Mouse (Mus musculus) cerebellum, adult 2 months (tissue): Measurements from ENCODE around the gene Ehd4. TPM values are rescaled to one million over a fixed set of nuclear protein-coding genes. Genes with fewer than 3 reads are reported as not detected.

Experiments used
- DNase-seq, 2 experiments: peaks; one replicate each; pipeline ENCODE4 v3.0.0; 2021
- H3K27ac ChIP-seq: fragments of 200-500 bp; 2 replicates; pipeline ENCODE4 v1.5.1; 2012; ENCODE audit warnings: low read length, control low read depth, inconsistent platforms; ENCODE audit not compliant: insufficient read depth
- H3K27me3 ChIP-seq: fragments of 200-500 bp; 2 replicates; pipeline ENCODE4 v1.6.1; 2012; ENCODE audit warnings: inconsistent platforms, mild to moderate bottlenecking, low read length, moderate library complexity; ENCODE audit not compliant: control insufficient read depth, insufficient read depth
- H3K4me1 ChIP-seq: fragments of 200-500 bp; 2 replicates; pipeline ENCODE4 v1.6.1; 2011; ENCODE audit warnings: low read length; ENCODE audit not compliant: control insufficient read depth, insufficient read depth
- H3K4me3 ChIP-seq: fragments of 200-500 bp; replicated peaks from 2 replicates; pipeline ENCODE3; 2011; ENCODE audit warnings: mild to moderate bottlenecking, low read depth, low read length, control low read depth; ENCODE audit not compliant: insufficient read depth
- CTCF ChIP-seq: fragments of 200-500 bp; IDR thresholded peaks from 2 replicates; pipeline ENCODE4 v1.5.1; 2011; ENCODE audit warnings: low read depth, mild to moderate bottlenecking, control low read depth, low read length, moderate library complexity, borderline replicate concordance; ENCODE audit not compliant: insufficient read depth
- POLR2A ChIP-seq: fragments of 200-500 bp; IDR thresholded peaks from 2 replicates; pipeline ENCODE4 v1.6.1; 2011; ENCODE audit warnings: low read length, control low read depth, borderline replicate concordance; ENCODE audit not compliant: insufficient read depth
- WGBS: fragments of 180-500 bp; shearing (Covaris S2); methylation state at CpG from one replicate; pipeline ENCODE4 v1.1.7; 2018; 5-methylcytosine and 5-hydroxymethylcytosine counted together
- polyA plus RNA-seq: library from polyadenylated mRNA; depleted of rRNA; stranded (reverse); fragments of >200 nt; gene quantifications from 2 replicates; pipeline ENCODE4 v1.2.3, GENCODE M21; 2012

Ehd4 gene
- polyA plus RNA-seq, 1 experiment = 14.3 TPM

DNA sequence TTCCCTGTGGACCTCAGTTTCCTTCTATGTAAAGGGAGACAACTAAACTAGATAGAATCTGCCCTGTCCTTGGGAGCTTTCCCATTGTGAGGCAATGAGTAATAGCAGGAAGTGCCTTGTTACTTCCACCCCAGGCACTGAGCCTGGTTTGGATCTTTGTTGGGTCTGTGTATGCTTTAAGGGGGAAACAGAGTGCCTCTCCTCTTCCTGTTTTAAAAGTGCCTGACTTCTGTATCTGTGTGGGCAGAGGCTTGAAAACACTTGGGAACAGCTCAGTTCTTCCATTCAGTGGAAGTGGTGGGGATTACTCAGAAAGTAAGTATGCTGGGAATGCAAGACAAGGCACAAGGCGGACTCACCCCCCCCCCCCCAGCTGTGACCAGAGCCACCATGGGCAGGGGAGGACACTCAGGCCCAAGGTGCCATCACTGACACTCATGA, 25.8 kb downstream of the Ehd4 start:
- no peak overlapping the region for H3K27ac ChIP-seq
- no peak for DNase-seq
- TF ChIP-seq CTCF (no peak), POLR2A (no peak)
- no peaks in the 10 kb centered on the region for H3K27me3 ChIP-seq
- 86% methylated on average over 1 of the region's 1 CpGs for WGBS
- no peak overlapping the region for H3K4me3 ChIP-seq
- H3K4me1 ChIP-seq = peaks cover 18% of the 10 kb centered on the region

DNA sequence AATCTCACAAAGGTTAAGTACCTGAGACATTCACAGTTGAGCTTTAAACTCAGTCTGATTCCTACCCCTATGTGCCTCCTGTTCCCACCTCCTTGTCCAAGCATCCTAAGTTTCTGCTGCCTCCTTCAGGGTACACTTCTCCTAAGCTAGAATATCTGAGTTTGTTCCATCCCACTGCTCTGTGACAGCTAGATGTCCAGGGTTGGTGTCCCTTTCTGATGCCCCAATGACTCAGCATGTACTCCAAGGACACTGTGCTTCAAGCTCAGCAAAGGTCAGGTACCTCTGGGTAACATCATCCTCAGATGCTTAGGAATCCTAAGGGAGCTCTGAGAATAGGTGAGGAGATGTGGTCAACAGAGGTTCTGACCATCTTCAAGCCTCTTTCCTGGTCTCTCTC, 26.4 kb downstream of the Ehd4 start:
- Histone ChIP-seq H3K27ac (no peak overlapping the region), H3K27me3 (no peaks in the 10 kb centered on the region), H3K4me3 (no peak overlapping the region), H3K4me1 (peaks cover 18% of the 10 kb centered on the region)
- no peak for DNase-seq
- no peak for TF ChIP-seq CTCF

DNA sequence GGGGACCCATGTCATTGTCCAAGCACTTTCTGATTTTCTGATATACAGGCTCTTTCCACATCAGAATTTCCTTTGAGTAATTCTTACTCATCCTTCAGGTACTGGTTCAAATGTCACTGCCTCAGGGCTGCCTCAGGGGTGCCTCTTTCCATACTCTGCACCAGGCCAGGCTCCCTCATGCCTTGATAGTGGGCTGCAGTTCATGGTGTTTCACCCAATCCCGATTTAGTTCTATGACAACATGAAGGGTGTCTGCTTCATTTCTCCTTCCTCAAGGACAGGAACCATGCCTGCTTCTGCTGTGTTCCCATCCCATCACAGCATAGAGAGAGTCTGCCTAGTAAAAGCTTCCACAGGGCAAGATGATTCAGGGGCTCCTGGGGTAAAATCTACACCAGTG, 27.5 kb downstream of the Ehd4 start:
- 85% methylated on average over 1 of the region's 1 CpGs for whole genome bisulfite sequencing
- DNase-seq = no peak

DNA sequence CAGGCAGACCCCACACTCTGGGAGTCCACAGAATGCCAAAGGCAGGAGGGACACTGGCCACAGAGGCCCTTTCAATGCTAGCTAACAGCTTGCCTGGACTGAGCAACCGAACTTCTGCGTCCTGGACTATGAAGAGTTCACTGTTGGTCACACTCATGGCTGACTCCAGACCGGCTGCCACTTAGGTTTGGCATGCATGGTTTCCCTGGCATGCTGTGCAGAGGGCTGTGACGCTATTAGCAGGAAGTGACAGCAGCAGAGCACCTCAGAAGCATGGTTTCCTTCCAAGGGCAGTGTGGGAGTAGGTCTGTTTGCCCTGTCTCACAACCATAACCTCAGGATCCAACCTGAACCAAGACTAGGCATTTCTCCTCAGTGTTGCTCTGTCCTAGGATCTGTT, 28.0 kb downstream of the Ehd4 start:
- H3K27me3 ChIP-seq = no peaks in the 10 kb centered on the region
- no peak overlapping the region for H3K4me3 ChIP-seq
- 31% methylated on average over 4 of the region's 4 CpGs for WGBS
- TF ChIP-seq POLR2A (no peak), CTCF (no peak)
- no peak overlapping the region for H3K27ac ChIP-seq
- peaks cover 18% of the 10 kb centered on the region for H3K4me1 ChIP-seq
- DNase-seq = peak in 1 of 2 experiments; percentile 33

More for the DNA sequence above, 27.5 kb downstream of the Ehd4 start:
- Histone ChIP-seq H3K4me3 (no peak overlapping the region), H3K27ac (no peak overlapping the region), H3K4me1 (peaks cover 18% of the 10 kb centered on the region), H3K27me3 (no peaks in the 10 kb centered on the region)
- TF ChIP-seq POLR2A (no peak), CTCF (no peak)

DNA sequence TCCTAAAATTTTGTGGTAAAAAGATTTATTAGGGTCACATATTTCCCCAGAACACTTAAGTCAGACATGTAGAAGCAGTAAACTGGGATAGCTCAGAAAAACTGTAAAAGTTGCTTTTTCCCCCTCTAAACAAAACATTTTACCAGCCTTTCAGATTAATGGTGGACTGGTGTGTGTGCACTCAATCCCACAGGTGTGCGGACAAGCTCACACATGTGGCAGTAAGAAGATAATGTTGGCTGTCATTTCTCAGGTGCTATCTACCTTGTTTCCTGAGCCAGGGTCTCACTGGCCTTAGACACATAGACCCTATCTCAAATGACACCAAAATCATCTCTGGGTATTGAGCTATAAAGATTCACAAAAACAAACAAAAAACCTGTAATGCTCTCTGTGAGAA, 28.9 kb downstream of the Ehd4 start:
- no peak overlapping the region for H3K4me3 ChIP-seq
- DNase-seq = no peak
- WGBS = 91% methylated on average over 1 of the region's 1 CpGs
- H3K27me3 ChIP-seq = no peaks in the 10 kb centered on the region
- TF ChIP-seq POLR2A (no peak), CTCF (no peak)
- H3K4me1 ChIP-seq = peaks cover 18% of the 10 kb centered on the region
- H3K27ac ChIP-seq = no peak overlapping the region

DNA sequence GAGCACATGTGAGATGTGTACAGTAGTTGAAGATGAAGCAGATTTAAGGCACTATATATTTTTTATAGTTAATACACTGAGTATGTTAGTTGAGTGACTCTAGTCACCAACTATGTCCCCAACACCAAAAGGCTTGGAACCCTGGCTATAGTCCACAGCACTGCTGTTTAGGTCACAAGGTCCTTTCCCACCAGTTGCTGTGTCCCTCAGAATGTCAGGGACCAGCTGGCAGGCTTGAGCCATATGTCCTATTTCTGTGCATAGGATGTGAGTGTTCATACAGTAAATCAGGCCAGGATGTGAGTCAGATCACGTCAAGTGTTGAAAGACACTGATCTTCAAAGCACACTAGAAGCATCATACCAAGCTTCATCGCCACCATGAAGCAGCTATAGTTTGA, 29.5 kb downstream of the Ehd4 start:
- 56% methylated on average over 2 of the region's 2 CpGs for WGBS
- TF ChIP-seq CTCF = no peak
- no peak for TF ChIP-seq POLR2A

DNA sequence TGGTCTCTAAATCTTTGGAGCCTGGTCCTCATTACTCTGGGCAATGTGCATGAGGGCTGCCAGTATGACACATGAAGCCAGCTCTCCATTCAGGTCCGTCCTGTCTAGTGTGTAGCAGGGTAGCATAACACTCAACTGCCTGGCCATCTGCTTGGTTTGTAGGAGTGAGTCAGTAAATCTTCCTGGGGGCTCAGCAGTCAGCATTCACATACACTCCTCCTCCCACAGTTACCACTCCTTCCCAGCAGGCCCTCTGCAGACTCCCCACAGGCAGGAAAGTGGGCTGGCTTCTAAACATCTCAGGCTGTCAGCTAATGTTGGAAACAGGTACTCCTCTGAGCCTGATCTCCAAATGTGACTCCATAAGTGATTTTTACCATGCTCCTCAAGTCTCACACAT, 30.3 kb downstream of the Ehd4 start:
- no peak overlapping the region for H3K27ac ChIP-seq
- peaks cover 13% of the 10 kb centered on the region for H3K4me1 ChIP-seq
- no peak for TF ChIP-seq POLR2A
- TF ChIP-seq CTCF = no peak
- peak; percentile 29 to 61 for DNase-seq
- H3K4me3 ChIP-seq = no peak overlapping the region
- H3K27me3 ChIP-seq = no peaks in the 10 kb centered on the region
- 19% methylated on average over 1 of the region's 1 CpGs for WGBS

More for the DNA sequence above, 29.5 kb downstream of the Ehd4 start:
- Histone ChIP-seq H3K27me3 (no peaks in the 10 kb centered on the region), H3K27ac (no peak overlapping the region), H3K4me1 (peaks cover 18% of the 10 kb centered on the region), H3K4me3 (no peak overlapping the region)
- DNase-seq = peak in 1 of 2 experiments; percentile 36

DNA sequence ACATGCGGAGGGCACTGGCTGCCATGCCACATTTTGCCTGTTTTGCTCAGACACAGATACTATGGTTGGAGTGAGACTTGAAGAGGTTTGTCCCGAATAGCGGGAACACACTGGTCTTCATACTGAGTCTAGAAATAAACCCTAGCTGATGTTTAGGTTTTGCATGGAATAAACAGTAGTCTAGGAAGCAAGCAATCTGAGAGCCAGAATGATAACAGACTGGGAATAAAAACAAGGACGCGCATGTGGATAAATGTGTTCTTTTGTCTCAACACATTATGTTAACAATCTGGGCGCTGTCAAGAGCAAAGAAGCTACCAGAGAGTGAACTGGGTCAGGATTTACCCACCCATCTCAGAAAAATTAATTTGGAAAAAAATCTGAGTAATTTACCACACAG, 31.4 kb downstream of the Ehd4 start:
- Histone ChIP-seq H3K27ac (no peak overlapping the region), H3K27me3 (no peaks in the 10 kb centered on the region), H3K4me1 (peaks cover 13% of the 10 kb centered on the region), H3K4me3 (no peak overlapping the region)
- DNase-seq = no peak
- TF ChIP-seq CTCF = no peak
- 95% methylated on average over 6 of the region's 6 CpGs for WGBS
